Mouse (Mus musculus): ENCODE measurements at regions not wholly inside any gene's neighbourhood (a gene's known extent, or its start where the extent isn't known, plus 50 kb on each side); places are given as distances from the start of the nearest gene placed in this dataset.

- TF ChIP-seq POLR2A (IDR thresholded peaks at IDR 0.05; ENCODE audit: insufficient read length, low read depth) (no peak), MAX (IDR thresholded peaks at IDR 0.05; ENCODE audit: low read depth) (no peak), SRF (IDR thresholded peaks at IDR 0.05; ENCODE audit: control insufficient read depth, insufficient read length, low read depth) (no peak), TCF12 (IDR thresholded peaks at IDR 0.05; ENCODE audit: insufficient read depth, poor library complexity, severe bottlenecking) (no peak), CEBPB (IDR thresholded peaks at IDR 0.05; ENCODE audit: insufficient read depth, poor library complexity, severe bottlenecking) (no peak), MYOG (IDR thresholded peaks at IDR 0.05; ENCODE audit: control insufficient read depth in 1 of 3, insufficient read depth in 1 of 3, insufficient read length in 2 of 3, low read depth in 2 of 3) (no peak), USF1 (IDR thresholded peaks at IDR 0.05; ENCODE audit: low read depth) (no peak), MYOD1 (IDR thresholded peaks at IDR 0.05; ENCODE audit: control insufficient read depth in 1 of 3, insufficient read length in 2 of 3, low read depth in 2 of 3) (no peak), E2F4 (IDR thresholded peaks at IDR 0.05; ENCODE audit: insufficient read depth) (no peak), POLR2AphosphoS2 (IDR thresholded peaks at IDR 0.05; ENCODE audit: insufficient read length, low read depth) (no peak), REST (IDR thresholded peaks at IDR 0.05; ENCODE audit: insufficient read depth, insufficient read length) (no peak), TCF3 (IDR thresholded peaks at IDR 0.05; ENCODE audit: insufficient read length, low read depth) (no peak)
Observed at GRCm38 (mm10) chr9:113455577-113455976, 252.5 kb downstream of the Pdcd6ip start.

Data from myocyte (in vitro differentiated cells).